Mouse (Mus musculus): ENCODE data around the gene Lama2. TPM values are rescaled to one million over a fixed set of nuclear protein-coding genes. Genes with fewer than 3 reads are reported as not detected.

Lama2 gene
- polyA plus RNA-seq, 1 experiment from 2014 or later = 19.3 TPM

DNA sequence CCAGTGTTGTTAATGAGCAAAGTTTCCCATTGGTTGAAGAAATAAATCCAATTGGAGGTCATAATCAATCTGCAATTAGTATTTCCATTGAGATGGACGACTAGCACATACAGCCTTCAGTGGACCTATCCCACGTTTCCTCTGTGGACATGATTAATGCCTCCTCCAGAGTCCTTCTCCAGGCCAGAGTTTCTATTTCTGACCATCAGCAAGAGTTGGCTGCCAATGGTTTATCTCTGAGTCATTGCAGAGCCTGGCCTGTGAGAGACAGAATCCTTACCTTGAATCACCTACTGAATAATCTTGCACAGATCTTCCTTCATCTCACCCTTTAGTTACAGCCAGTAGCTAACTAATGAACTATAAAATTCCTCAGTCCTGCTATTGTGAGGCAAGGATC lies 86.3 kb downstream of the Lama2 start:
- Histone ChIP-seq H3K27me3 (no peaks in the 10 kb centered on the region), H3K36me3 (no peaks in the 10 kb centered on the region), H3K27ac (no peak overlapping the region), H3K9me3 (replicated peaks) (no peaks in the 10 kb centered on the region), H3K4me1 (replicated peaks) (no peaks in the 10 kb centered on the region), H3K4me2 (no peak overlapping the region), H3K9ac (no peak overlapping the region), H3K4me3 (no peak overlapping the region)
- no peak for ATAC-seq (replicated peaks; ENCODE audit: insufficient number of reproducible peaks, insufficient read depth, low FRiP score, low read depth)
- 44% methylated on average over 2 of the region's 2 CpGs for WGBS

DNA sequence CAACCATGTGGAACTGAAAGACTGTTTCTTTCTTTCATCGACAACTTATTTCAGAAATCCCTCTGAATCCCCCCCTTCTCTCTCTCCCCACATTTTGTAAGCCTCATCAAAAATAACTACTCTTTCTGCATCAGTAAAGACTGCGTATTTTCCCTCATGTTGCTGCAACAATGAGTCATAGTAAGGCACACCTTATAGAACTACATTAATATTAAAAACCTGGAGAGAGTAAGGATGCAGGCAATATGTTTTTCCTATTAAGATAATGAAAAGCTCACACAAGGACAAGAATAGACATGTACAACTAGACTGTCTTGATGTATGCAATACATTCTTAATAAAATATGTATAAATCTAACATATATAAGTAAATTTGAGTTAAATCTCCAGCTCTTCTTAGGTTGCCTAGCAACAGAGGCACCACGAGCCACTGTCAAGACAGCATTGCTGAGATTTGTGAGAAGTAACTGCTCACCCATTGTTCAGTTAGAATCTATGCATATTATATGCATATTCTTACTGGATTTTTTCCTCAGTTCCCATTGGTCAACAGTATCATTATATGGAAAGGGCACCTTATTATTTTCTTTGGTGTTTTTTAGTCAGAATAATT lies 110.6 kb downstream of the Lama2 start:
- ATAC-seq (replicated peaks; ENCODE audit: insufficient number of reproducible peaks, insufficient read depth, low FRiP score, low read depth) = no peak
- no peak overlapping the region for H3K27ac ChIP-seq

DNA sequence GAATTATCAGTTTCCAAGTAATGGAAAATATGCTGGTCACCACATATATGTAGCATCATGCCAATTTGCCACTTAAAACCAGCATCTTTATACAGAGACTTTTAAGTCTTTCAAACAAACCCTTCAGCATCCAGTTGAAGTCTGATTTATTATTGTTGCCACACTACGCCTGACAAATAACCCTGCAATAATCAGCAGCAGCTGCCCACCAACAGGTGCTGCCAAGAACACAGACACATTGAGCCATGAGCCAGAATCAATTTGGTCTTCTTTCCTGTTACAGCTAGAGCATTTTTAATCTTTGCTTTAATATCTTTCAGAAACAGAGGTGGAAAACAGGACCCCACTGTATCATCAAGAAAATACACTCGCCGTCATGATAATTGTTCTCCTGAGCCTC lies 118.7 kb downstream of the Lama2 start:
- H3K27ac ChIP-seq = no peak overlapping the region
- H3K4me1 ChIP-seq (replicated peaks) = no peaks in the 10 kb centered on the region
- H3K4me2 ChIP-seq = no peak overlapping the region
- no peaks in the 10 kb centered on the region for H3K27me3 ChIP-seq
- H3K9ac ChIP-seq = no peak overlapping the region
- 83% methylated on average over 3 of the region's 3 CpGs for WGBS
- no peaks in the 10 kb centered on the region for H3K9me3 ChIP-seq (replicated peaks)
- H3K36me3 ChIP-seq = no peaks in the 10 kb centered on the region
- ATAC-seq (replicated peaks; ENCODE audit: insufficient number of reproducible peaks, insufficient read depth, low FRiP score, low read depth) = no peak
- no peak overlapping the region for H3K4me3 ChIP-seq

More for the DNA sequence above, 110.6 kb downstream of the Lama2 start:
- WGBS = 70% methylated on average over 3 of the region's 3 CpGs
- no peak overlapping the region for H3K9ac ChIP-seq
- H3K36me3 ChIP-seq = no peaks in the 10 kb centered on the region
- no peaks in the 10 kb centered on the region for H3K9me3 ChIP-seq (replicated peaks)
- H3K4me2 ChIP-seq = no peak overlapping the region
- no peaks in the 10 kb centered on the region for H3K4me1 ChIP-seq (replicated peaks)
- no peaks in the 10 kb centered on the region for H3K27me3 ChIP-seq
- no peak overlapping the region for H3K4me3 ChIP-seq

DNA sequence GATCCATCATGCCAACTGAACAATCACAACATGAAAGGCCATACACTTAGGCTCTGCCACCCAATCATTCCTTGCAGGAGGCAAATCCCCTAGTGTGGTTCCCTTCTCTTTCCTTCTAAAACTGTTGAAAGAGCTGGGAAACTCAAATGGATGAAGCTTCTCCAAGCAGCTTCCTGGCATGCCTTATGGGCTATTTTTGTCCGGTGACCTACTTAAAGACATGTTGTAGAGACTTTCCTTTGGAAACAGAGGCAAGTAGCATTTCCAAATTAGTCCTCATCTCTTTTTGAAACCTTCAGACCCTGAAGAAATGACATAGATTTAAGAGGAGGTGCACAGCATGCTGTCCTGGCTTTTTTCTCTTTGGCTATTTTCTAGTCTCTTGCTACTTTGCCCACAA lies 131.1 kb downstream of the Lama2 start:
- no peak overlapping the region for H3K4me2 ChIP-seq
- WGBS = 72% methylated on average over 1 of the region's 1 CpGs
- no peak for ATAC-seq (replicated peaks; ENCODE audit: insufficient number of reproducible peaks, insufficient read depth, low FRiP score, low read depth)
- H3K27ac ChIP-seq = no peak overlapping the region
- no peaks in the 10 kb centered on the region for H3K36me3 ChIP-seq
- no peak overlapping the region for H3K9ac ChIP-seq
- H3K4me3 ChIP-seq = no peak overlapping the region
- peaks cover 3% of the 10 kb centered on the region; the same call in 1 of the 2 replicates for H3K4me1 ChIP-seq (replicated peaks)
- H3K27me3 ChIP-seq = no peaks in the 10 kb centered on the region
- no peaks in the 10 kb centered on the region for H3K9me3 ChIP-seq (replicated peaks)

DNA sequence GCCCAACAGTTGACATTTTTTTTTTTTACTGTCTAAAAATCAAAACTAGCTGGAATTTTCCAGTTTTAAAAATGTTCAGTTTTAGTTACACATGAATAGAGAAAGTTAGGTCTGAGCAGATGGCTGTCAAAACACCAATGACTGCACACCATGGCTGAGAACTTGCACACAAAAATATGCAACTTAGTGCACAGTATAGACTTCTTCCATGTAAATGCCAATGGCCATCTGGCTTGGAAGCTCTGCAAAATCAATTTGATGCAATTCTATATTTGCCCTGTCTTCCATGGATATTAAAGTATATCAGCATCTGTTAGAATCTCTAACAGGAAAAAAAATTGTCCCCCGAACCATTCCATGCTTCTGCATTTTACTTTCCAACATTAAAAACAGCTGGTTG lies 135.5 kb downstream of the Lama2 start:
- H3K27me3 ChIP-seq = no peaks in the 10 kb centered on the region
- H3K4me2 ChIP-seq = no peak overlapping the region
- H3K27ac ChIP-seq = no peak overlapping the region
- H3K9ac ChIP-seq = no peak overlapping the region
- no peaks in the 10 kb centered on the region for H3K9me3 ChIP-seq (replicated peaks)
- no peaks in the 10 kb centered on the region for H3K36me3 ChIP-seq
- 68% methylated on average over 1 of the region's 1 CpGs for WGBS
- H3K4me1 ChIP-seq (replicated peaks) = peaks cover 3% of the 10 kb centered on the region; the same call in 1 of the 2 replicates
- no peak overlapping the region for H3K4me3 ChIP-seq
- ATAC-seq (replicated peaks; ENCODE audit: insufficient number of reproducible peaks, insufficient read depth, low FRiP score, low read depth) = no peak

DNA sequence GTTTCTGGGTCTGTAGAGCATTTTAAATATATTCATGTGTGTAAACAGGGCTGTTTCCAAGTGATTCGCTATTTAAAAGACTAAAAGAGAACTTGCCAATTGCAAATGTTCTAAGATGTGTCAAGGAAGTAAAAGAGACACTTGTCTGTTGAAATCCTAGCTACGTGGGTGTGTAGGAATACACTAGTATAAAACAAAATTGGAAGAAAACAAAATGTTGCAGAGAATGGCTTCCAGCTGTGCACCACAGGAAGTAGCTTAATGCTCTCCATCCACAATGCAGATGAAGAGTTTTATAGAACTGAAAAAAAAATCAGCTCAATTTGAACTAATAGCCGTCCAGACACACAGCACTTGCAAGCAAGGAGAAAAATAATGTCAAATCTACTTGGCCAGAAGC lies 144.0 kb downstream of the Lama2 start:
- ATAC-seq (replicated peaks; ENCODE audit: insufficient number of reproducible peaks, insufficient read depth, low FRiP score, low read depth) = no peak
- no peak overlapping the region for H3K27ac ChIP-seq

DNA sequence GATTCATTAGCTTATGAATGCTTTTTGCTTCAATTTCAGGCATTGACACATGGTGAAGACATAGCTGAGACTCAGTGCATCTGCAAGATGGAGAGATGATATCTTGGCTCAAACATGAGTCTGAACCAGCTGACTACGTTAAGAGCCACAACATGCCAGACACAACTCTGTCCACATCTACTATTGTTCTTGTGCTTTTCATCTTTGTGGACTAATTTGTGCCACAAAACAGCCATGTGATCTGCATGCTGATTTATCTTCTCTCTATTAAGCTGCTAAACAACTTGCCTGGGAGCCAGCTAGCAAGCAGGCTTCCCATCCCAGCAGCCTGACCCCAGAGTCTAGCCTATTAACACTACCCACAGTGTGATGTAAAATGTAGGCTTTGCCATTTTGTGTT lies 151.3 kb downstream of the Lama2 start:
- WGBS = 81% methylated on average over 1 of the region's 1 CpGs
- H3K27me3 ChIP-seq = no peaks in the 10 kb centered on the region
- no peaks in the 10 kb centered on the region for H3K4me1 ChIP-seq (replicated peaks)
- H3K9me3 ChIP-seq (replicated peaks) = no peaks in the 10 kb centered on the region
- H3K9ac ChIP-seq = no peak overlapping the region
- no peak overlapping the region for H3K4me2 ChIP-seq
- no peak overlapping the region for H3K27ac ChIP-seq
- no peak for ATAC-seq (replicated peaks; ENCODE audit: insufficient number of reproducible peaks, insufficient read depth, low FRiP score, low read depth)
- H3K36me3 ChIP-seq = no peaks in the 10 kb centered on the region
- H3K4me3 ChIP-seq = no peak overlapping the region

More for the DNA sequence above, 144.0 kb downstream of the Lama2 start:
- H3K36me3 ChIP-seq = no peaks in the 10 kb centered on the region
- 53% methylated on average over 3 of the region's 3 CpGs for WGBS
- H3K4me2 ChIP-seq = no peak overlapping the region
- H3K4me1 ChIP-seq (replicated peaks) = no peaks in the 10 kb centered on the region
- H3K4me3 ChIP-seq = no peak overlapping the region
- H3K9ac ChIP-seq = no peak overlapping the region
- H3K27me3 ChIP-seq = no peaks in the 10 kb centered on the region
- H3K9me3 ChIP-seq (replicated peaks) = no peaks in the 10 kb centered on the region

DNA sequence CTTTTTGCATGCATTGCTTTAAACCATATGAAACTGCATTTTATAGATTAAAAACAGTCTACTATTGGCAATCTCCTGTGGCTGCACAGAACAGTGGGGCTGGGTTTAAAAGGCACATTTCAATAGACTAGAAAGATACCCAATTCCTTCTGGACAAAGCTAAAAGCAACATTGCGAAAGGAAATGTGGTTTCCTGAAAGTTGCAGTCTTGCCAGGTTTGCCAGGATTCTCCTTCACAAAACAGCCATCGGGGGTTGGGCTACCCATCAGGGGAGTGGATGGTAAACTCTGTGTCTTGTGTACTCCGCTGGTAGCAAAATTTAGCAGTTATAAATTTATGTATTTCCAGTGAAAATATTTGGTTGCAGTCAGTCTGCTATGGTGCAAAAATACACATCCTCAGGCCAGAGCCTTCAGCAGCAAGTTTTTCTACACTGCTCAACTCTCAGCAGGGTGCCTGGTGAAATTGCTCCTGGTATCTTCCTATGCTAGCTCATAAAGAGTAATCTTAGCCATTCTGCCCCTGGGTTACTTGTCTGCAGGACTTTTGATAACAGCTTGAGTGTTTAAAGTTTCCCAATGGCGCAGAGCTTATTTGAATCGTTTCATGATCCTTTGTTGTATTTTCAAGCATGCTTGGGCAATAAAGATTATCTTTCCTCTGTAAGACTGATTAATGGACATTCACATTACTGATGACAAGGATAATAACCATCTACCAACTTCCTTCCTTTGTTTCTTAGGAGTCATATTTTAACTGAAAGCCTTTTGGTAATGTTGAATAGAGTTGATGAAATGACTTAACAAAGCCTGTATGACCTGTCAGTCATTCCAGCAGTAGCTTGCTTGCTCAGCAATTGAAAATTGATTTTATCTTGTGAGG lies 205.7 kb downstream of the Lama2 start:
- no peaks in the 10 kb centered on the region for H3K36me3 ChIP-seq
- no peaks in the 10 kb centered on the region for H3K4me1 ChIP-seq (replicated peaks)
- no peaks in the 10 kb centered on the region for H3K9me3 ChIP-seq (replicated peaks)
- WGBS = 66% methylated on average over 5 of the region's 5 CpGs
- no peaks in the 10 kb centered on the region for H3K27me3 ChIP-seq
- no peak overlapping the region for H3K4me3 ChIP-seq
- no peak for ATAC-seq (replicated peaks; ENCODE audit: insufficient number of reproducible peaks, insufficient read depth, low FRiP score, low read depth)
- no peak overlapping the region for H3K4me2 ChIP-seq
- H3K9ac ChIP-seq = no peak overlapping the region
- H3K27ac ChIP-seq = no peak overlapping the region

DNA sequence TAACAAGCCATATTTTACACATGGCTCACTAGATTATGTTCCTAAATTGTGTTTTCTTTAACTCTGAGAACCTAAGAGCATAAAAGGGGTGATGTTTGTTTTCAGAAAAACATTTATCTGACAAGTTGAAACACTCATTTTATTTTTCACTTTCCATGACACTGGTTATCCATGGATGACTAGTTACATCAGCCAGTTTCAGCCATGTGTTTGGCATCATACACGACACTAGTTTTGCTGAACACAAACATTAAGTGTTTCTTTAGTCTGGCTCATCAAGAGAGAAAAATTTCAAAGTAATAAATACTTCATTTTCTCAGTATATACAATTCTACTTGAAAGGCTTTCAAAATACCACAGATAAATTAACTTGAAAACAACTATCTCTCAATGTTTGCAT lies 228.8 kb downstream of the Lama2 start:
- H3K4me1 ChIP-seq (replicated peaks) = no peaks in the 10 kb centered on the region
- no peak for ATAC-seq (replicated peaks; ENCODE audit: insufficient number of reproducible peaks, insufficient read depth, low FRiP score, low read depth)
- H3K27me3 ChIP-seq = no peaks in the 10 kb centered on the region
- 68% methylated on average over 1 of the region's 1 CpGs for WGBS
- H3K4me2 ChIP-seq = no peak overlapping the region
- H3K36me3 ChIP-seq = no peaks in the 10 kb centered on the region
- no peaks in the 10 kb centered on the region for H3K9me3 ChIP-seq (replicated peaks)
- no peak overlapping the region for H3K4me3 ChIP-seq
- no peak overlapping the region for H3K9ac ChIP-seq
- H3K27ac ChIP-seq = no peak overlapping the region

DNA sequence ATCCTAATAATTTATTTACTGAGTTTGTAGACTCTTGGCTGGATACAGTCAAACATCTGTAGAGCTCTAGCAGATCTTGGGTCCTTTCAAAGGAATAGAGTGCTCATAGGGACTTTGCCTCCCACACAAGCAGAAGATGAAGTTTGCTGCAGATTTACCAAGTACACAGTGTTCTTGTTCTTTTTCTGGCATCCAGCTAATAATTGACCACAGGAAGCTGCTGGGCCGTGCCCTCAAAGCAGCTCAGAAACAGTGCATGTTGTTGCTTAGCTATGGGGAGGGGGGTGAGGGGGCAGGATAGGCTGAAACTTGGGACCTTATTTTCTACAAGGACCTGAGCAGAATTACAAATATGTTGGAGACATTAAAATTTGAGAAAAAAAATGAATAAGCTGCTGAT lies 232.0 kb downstream of the Lama2 start:
- ATAC-seq (replicated peaks; ENCODE audit: insufficient number of reproducible peaks, insufficient read depth, low FRiP score, low read depth) = no peak
- no peak overlapping the region for H3K27ac ChIP-seq
- no peak overlapping the region for H3K9ac ChIP-seq
- H3K36me3 ChIP-seq = no peaks in the 10 kb centered on the region
- no peak overlapping the region for H3K4me2 ChIP-seq
- no peak overlapping the region for H3K4me3 ChIP-seq
- H3K27me3 ChIP-seq = no peaks in the 10 kb centered on the region
- WGBS = 71% methylated on average over 1 of the region's 1 CpGs
- H3K4me1 ChIP-seq (replicated peaks) = no peaks in the 10 kb centered on the region
- no peaks in the 10 kb centered on the region for H3K9me3 ChIP-seq (replicated peaks)

DNA sequence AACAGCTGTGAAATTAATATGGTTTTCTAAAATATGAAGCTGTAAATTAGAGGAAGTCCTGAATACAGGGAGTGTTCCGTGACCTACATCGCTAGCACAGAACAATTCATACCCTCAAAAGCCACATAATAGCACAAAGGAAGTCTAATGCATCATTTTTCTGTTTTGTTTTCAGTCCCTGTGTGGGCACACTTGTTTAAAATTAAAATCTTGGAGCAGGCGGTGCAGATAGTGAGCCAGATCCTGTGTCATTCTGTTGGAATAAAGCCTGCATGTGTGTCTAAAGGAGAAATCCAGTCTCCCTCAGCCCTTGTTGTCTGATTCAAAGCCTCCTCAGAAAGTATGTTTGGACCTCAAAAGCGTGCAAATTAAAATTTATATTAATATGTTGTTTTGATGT lies 234.9 kb downstream of the Lama2 start:
- 74% methylated on average over 4 of the region's 4 CpGs for whole genome bisulfite sequencing
- Histone ChIP-seq H3K27me3 (no peaks in the 10 kb centered on the region), H3K9ac (no peak overlapping the region), H3K4me2 (no peak overlapping the region), H3K4me1 (replicated peaks) (no peaks in the 10 kb centered on the region), H3K27ac (no peak overlapping the region), H3K9me3 (replicated peaks) (no peaks in the 10 kb centered on the region), H3K4me3 (no peak overlapping the region), H3K36me3 (no peaks in the 10 kb centered on the region)
- ATAC-seq (replicated peaks; ENCODE audit: insufficient number of reproducible peaks, insufficient read depth, low FRiP score, low read depth) = no peak

All from heart, embryonic 15.5 days (tissue).